Mouse (Mus musculus): Measurements from ENCODE around the gene Pkdrej. TPM values are rescaled to one million over a fixed set of nuclear protein-coding genes. Genes with fewer than 3 reads are reported as not detected.

Gene Pkdrej
- under 1 TPM in 1 of 2 experiments, not detected in 1; 0.09 TPM for total RNA-seq (2023)

DNA sequence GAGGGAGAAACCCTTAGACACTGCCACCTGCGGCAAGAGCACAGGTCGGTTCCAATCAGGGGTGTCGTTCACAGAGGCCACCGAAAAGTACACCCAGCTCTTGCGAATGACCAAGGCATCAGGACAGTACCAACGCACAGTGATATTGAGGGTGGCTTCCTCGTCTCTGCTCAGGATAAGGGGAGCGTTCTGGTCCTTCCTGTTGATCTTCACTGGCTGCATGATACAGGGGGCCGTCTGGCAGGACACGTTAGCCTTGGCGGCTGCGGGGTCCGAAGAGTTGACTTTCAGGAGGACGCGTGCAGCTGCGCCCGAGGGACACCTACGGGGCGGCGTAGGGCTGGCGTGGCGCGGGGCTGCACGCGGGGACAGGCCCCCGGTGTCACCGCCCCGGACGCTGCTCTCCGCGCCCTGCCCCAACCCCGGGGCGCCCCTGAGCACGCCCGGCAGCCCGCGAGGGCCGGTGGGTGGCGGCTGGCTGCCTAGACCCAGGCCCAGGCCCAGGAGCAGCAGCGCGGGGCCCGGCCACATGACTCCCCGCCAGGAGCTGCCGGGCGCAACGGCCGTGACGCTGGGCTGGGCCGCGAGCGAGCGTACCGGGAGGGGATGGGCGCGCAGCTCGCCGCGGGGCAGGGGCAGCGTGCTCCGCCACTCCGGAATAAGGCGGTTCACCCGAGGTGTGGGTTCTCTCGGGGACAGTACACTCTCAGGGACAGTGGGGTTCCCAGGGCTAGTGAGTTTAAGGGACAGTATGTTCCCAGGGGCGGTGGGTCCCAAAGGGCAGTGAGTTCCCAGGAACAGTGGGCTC lies at the start of gene Pkdrej:
Gene Pkdrej (minus strand): TSS at position 532 of the 808 bp plus-strand sequence.

GRCm38 (mm10) chr15:85859490-85860031 lies 38.0 kb upstream of the Pkdrej start, which contains the start of gene Gtse1:
TSS of gene Gtse1 (plus strand) at chr15:85859745.

GRCm38 (mm10) chr15:85831954-85832590 lies 10.5 kb upstream of the Pkdrej start, which contains the start of gene Ttc38:
TSS of gene Ttc38 (plus strand) at chr15:85832306.

DNA sequence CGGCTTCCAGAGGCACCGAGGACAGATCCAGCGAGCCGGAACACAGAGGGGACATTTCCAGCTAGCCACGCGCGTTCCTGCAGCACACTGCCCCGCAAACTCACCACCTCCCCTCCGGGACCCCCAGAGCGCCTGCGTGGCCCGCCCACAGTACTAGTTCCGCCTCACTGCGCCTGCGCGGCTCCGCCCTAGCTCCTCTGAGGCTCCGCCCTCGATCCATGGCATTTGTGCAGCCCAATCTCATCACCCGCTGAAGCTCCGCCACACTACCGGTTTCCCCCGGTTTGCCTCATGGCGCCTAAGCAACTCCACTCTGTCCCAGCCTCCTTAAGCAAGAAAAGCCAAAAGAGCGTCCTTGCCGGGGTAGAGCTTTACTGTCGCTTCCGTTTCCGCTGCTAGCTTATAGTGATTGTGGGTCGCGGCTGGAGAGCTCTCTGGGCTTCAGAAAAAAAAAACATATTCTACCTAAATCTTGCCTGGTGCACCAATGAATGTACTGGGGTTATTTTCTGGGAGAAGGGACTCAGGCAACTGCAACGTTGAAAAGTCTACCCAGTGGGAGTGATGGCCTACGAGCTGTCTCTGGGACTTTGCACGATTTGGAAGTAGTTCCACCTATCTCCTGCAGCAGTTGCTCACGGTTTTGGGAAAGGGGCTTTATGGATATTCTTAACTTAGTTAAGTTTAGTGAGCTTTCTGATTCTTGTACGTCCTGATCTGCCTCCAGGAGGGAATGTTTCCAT lies 9.8 kb downstream of the Pkdrej start, which contains the start of gene Cdpf1:
Gene Cdpf1 (minus strand): TSS at position 163 of the 743 bp plus-strand sequence.

Other genes starting within 250 kb of the Pkdrej start
- not detected for gene Wnt7b, start 239.3 kb downstream of the Pkdrej start, total RNA-seq (2023)
- gene Ppara, start 86.8 kb downstream of the Pkdrej start, total RNA-seq (2023) = not detected
- gene Cdpf1, start 10.0 kb downstream of the Pkdrej start, total RNA-seq (2023) = 10 to 100 TPM; 19.9 to 21.4 TPM
- gene Ttc38, start 10.6 kb upstream of the Pkdrej start, total RNA-seq (2023) = 10 to 100 TPM; 20.1 to 21.2 TPM
- 1 to 10 TPM; 3.7 to 4.8 TPM for gene Gtse1, start 38.0 kb upstream of the Pkdrej start, total RNA-seq (2023)
- gene Trmu, start 57.6 kb upstream of the Pkdrej start, total RNA-seq (2023) = 10 to 100 TPM; 30.7 to 33.4 TPM
- 10 to 100 TPM; 21.2 to 22.0 TPM for gene Celsr1, start 212.0 kb upstream of the Pkdrej start, total RNA-seq (2023)
- gene Gramd4, start 236.0 kb upstream of the Pkdrej start, total RNA-seq (2023) = 100 to 1,000 TPM; 141 to 144 TPM